Mouse (Mus musculus): ENCODE measurements around the gene Sec11a. TPM values are rescaled to one million over a fixed set of nuclear protein-coding genes. Genes with fewer than 3 reads are reported as not detected.

The Sec11a gene
- polyA plus RNA-seq, 1 experiment, result 112 TPM

DNA sequence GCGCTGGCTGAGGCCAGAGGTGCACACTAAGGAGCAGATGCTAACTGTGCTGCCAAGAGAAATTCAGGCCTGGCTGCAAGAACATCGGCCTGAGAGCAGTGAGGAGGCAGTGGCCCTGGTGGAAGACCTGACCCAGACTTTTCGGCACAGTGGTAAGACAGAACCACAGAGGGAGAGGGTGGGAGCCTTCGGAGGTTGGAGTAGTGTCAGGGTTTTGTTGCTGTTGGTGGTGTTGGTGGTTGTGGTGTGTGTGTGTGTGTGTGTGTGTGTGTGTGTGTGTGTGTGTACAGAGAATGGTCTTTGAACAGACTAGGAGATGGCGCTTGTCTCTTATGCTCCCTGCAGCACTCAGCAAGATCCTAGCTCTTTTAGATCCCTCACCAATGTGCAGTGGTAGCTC is 84.1 kb downstream of the Sec11a start:
- no peak overlapping the region for H3K4me3 ChIP-seq (ENCODE audit: insufficient read depth, poor library complexity, severe bottlenecking)
- peaks cover 13% of the 10 kb centered on the region for H3K36me3 ChIP-seq (ENCODE audit: control insufficient read depth, insufficient read depth)
- peaks cover 21% of the 10 kb centered on the region for H3K79me2 ChIP-seq (ENCODE audit: control insufficient read depth, insufficient read depth)
- no peak for TF ChIP-seq CTCF (IDR thresholded peaks at IDR 0.05; ENCODE audit: control insufficient read depth, insufficient read depth, insufficient read length)
- TF ChIP-seq MYOD1 (IDR thresholded peaks at IDR 0.05; ENCODE audit: control insufficient read depth, insufficient read length, low read depth), result no peak
- no peak for TF ChIP-seq FOSL1 (IDR thresholded peaks at IDR 0.05; ENCODE audit: insufficient read depth, low read length, poor library complexity, severe bottlenecking)
- no peak for TF ChIP-seq CEBPB (IDR thresholded peaks at IDR 0.05; ENCODE audit: low read depth)
- TF ChIP-seq USF1 (IDR thresholded peaks at IDR 0.05; ENCODE audit: low read depth), result no peak
- no peak for TF ChIP-seq MAX (IDR thresholded peaks at IDR 0.05)
- no peak for TF ChIP-seq MYOG (IDR thresholded peaks at IDR 0.05; ENCODE audit: control insufficient read depth, extremely low read depth, insufficient read length)
- H3K79me3 ChIP-seq (ENCODE audit: low read depth), result no peaks in the 10 kb centered on the region
- no peaks in the 10 kb centered on the region for H3K27me3 ChIP-seq (ENCODE audit: control insufficient read depth, insufficient read depth, insufficient read length)
- no peak overlapping the region for H3ac ChIP-seq (ENCODE audit: control insufficient read depth, insufficient read length, low read depth)

DNA sequence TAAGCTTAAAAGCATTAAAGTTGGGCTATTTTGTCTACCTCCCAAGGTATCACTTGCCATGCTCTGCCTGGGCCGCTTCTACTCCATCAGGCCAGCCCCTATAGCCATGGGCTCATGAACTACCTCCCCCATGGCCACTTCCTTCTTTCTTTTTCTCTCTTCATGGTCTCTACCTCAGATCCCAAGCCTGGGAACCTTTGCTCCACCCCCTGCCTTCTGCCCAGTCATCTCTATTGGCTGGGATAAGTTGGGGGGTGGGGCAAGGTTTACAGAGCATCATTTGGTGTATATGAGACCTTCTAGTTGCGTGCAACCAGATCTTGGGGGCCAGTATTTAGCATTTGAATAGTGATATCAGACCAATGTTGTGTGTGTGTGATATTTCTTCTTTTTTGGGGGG is 85.1 kb downstream of the Sec11a start:
- Histone ChIP-seq H3K79me3 (ENCODE audit: low read depth) (no peaks in the 10 kb centered on the region), H3ac (ENCODE audit: control insufficient read depth, insufficient read length, low read depth) (no peak overlapping the region), H3K4me3 (ENCODE audit: insufficient read depth, poor library complexity, severe bottlenecking) (no peak overlapping the region), H3K79me2 (ENCODE audit: control insufficient read depth, insufficient read depth) (peaks cover 18% of the 10 kb centered on the region), H3K27me3 (ENCODE audit: control insufficient read depth, insufficient read depth, insufficient read length) (no peaks in the 10 kb centered on the region), H3K36me3 (ENCODE audit: control insufficient read depth, insufficient read depth) (peaks cover 6% of the 10 kb centered on the region)
- no peak for TF ChIP-seq USF1 (IDR thresholded peaks at IDR 0.05; ENCODE audit: low read depth)
- no peak for TF ChIP-seq CEBPB (IDR thresholded peaks at IDR 0.05; ENCODE audit: low read depth)
- no peak for TF ChIP-seq MAX (IDR thresholded peaks at IDR 0.05)
- TF ChIP-seq FOSL1 (IDR thresholded peaks at IDR 0.05; ENCODE audit: insufficient read depth, low read length, poor library complexity, severe bottlenecking), result no peak
- TF ChIP-seq MYOG (IDR thresholded peaks at IDR 0.05; ENCODE audit: control insufficient read depth, extremely low read depth, insufficient read length), result no peak
- TF ChIP-seq CTCF (IDR thresholded peaks at IDR 0.05; ENCODE audit: control insufficient read depth, insufficient read depth, insufficient read length), result no peak
- TF ChIP-seq MYOD1 (IDR thresholded peaks at IDR 0.05; ENCODE audit: control insufficient read depth, insufficient read length, low read depth), result no peak

- Histone ChIP-seq H3K79me3 (ENCODE audit: low read depth) (no peaks in the 10 kb centered on the region), H3K27me3 (ENCODE audit: control insufficient read depth, insufficient read depth, insufficient read length) (no peaks in the 10 kb centered on the region), H3K79me2 (ENCODE audit: control insufficient read depth, insufficient read depth) (peaks cover 17% of the 10 kb centered on the region), H3K4me3 (ENCODE audit: insufficient read depth, poor library complexity, severe bottlenecking) (peak within 1 kb of the TSS; percentile 57), H3K36me3 (ENCODE audit: control insufficient read depth, insufficient read depth) (peaks cover 6% of the 10 kb centered on the region), H3ac (ENCODE audit: control insufficient read depth, insufficient read length, low read depth) (peak within 1 kb of the TSS; percentile 75)
- TF ChIP-seq MAX (IDR thresholded peaks at IDR 0.05) (no peak), MYOD1 (IDR thresholded peaks at IDR 0.05; ENCODE audit: control insufficient read depth, insufficient read length, low read depth) (no peak), USF1 (IDR thresholded peaks at IDR 0.05; ENCODE audit: low read depth) (no peak), CTCF (IDR thresholded peaks at IDR 0.05; ENCODE audit: control insufficient read depth, insufficient read depth, insufficient read length) (no peak), CEBPB (IDR thresholded peaks at IDR 0.05; ENCODE audit: low read depth) (no peak), MYOG (IDR thresholded peaks at IDR 0.05; ENCODE audit: control insufficient read depth, extremely low read depth, insufficient read length) (no peak), FOSL1 (IDR thresholded peaks at IDR 0.05; ENCODE audit: insufficient read depth, low read length, poor library complexity, severe bottlenecking) (no peak)
Observed at GRCm38 (mm10) chr7:80860729-80861274, 86.8 kb downstream of the Sec11a start, which contains the start of gene Zscan2. Gene Zscan2 (plus strand): TSS chr7:80860920.

- no peaks in the 10 kb centered on the region for H3K27me3 ChIP-seq (ENCODE audit: control insufficient read depth, insufficient read depth, insufficient read length)
- TF ChIP-seq USF1 (IDR thresholded peaks at IDR 0.05; ENCODE audit: low read depth), result peak; percentile 65
- TF ChIP-seq MAX (IDR thresholded peaks at IDR 0.05), result no peak
- no peak overlapping the region for H3ac ChIP-seq (ENCODE audit: control insufficient read depth, insufficient read length, low read depth)
Observed at GRCm38 (mm10) chr7:80860227-80860626, 87.4 kb downstream of the Sec11a start.

DNA sequence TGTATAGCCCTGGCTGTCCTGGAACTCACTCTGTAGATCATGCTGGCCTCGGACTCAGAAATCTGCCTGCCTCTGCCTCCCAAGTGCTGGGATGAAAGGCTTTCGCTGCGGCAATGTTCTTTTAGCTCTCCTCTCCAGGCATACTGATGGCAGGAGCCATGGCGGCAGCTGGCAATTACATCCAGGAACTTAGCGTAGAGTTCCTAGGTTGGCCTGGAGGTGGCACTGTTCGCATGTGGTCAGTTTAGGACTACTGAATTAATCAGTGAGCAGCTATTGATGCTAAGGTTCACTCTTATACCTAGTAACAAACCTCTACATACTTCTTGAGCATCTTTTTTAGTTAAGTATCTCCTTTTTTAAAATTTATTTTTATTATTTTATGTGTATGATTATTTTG is 90.4 kb downstream of the Sec11a start:
- Histone ChIP-seq H3ac (ENCODE audit: control insufficient read depth, insufficient read length, low read depth) (no peak overlapping the region), H3K36me3 (ENCODE audit: control insufficient read depth, insufficient read depth) (no peaks in the 10 kb centered on the region), H3K27me3 (ENCODE audit: control insufficient read depth, insufficient read depth, insufficient read length) (no peaks in the 10 kb centered on the region), H3K79me3 (ENCODE audit: low read depth) (no peaks in the 10 kb centered on the region), H3K79me2 (ENCODE audit: control insufficient read depth, insufficient read depth) (peaks cover 12% of the 10 kb centered on the region), H3K4me3 (ENCODE audit: insufficient read depth, poor library complexity, severe bottlenecking) (no peak overlapping the region)
- TF ChIP-seq FOSL1 (IDR thresholded peaks at IDR 0.05; ENCODE audit: insufficient read depth, low read length, poor library complexity, severe bottlenecking) (no peak), CTCF (IDR thresholded peaks at IDR 0.05; ENCODE audit: control insufficient read depth, insufficient read depth, insufficient read length) (peak; percentile 57)

More at GRCm38 (mm10) chr7:80860227-80860626, 87.4 kb downstream of the Sec11a start:
- H3K36me3 ChIP-seq (ENCODE audit: control insufficient read depth, insufficient read depth), result peaks cover under 1% of the 10 kb centered on the region
- H3K4me3 ChIP-seq (ENCODE audit: insufficient read depth, poor library complexity, severe bottlenecking), result peak overlapping the region; percentile 57
- no peaks in the 10 kb centered on the region for H3K79me3 ChIP-seq (ENCODE audit: low read depth)
- peaks cover 17% of the 10 kb centered on the region for H3K79me2 ChIP-seq (ENCODE audit: control insufficient read depth, insufficient read depth)

- TF ChIP-seq USF1 (IDR thresholded peaks at IDR 0.05; ENCODE audit: low read depth) (no peak), MYOD1 (IDR thresholded peaks at IDR 0.05; ENCODE audit: control insufficient read depth, insufficient read length, low read depth) (no peak), MAX (IDR thresholded peaks at IDR 0.05) (no peak), MYOG (IDR thresholded peaks at IDR 0.05; ENCODE audit: control insufficient read depth, extremely low read depth, insufficient read length) (no peak), FOSL1 (IDR thresholded peaks at IDR 0.05; ENCODE audit: insufficient read depth, low read length, poor library complexity, severe bottlenecking) (no peak)
- Histone ChIP-seq H3K27me3 (ENCODE audit: control insufficient read depth, insufficient read depth, insufficient read length) (no peaks in the 10 kb centered on the region), H3ac (ENCODE audit: control insufficient read depth, insufficient read length, low read depth) (no peak overlapping the region), H3K36me3 (ENCODE audit: control insufficient read depth, insufficient read depth) (no peaks in the 10 kb centered on the region), H3K79me3 (ENCODE audit: low read depth) (no peaks in the 10 kb centered on the region), H3K79me2 (ENCODE audit: control insufficient read depth, insufficient read depth) (no peaks in the 10 kb centered on the region), H3K4me3 (ENCODE audit: insufficient read depth, poor library complexity, severe bottlenecking) (no peak overlapping the region)
Observed at GRCm38 (mm10) chr7:80855316-80855715, 92.3 kb downstream of the Sec11a start.

Other genes with a start within 250 kb of the Sec11a start
- 82.7 TPM for gene Iqgap1, start 121.8 kb downstream of the Sec11a start, polyA plus RNA-seq (2012; fragmentation: generic; extraction: Trizol)
- gene Zscan2, start 86.9 kb downstream of the Sec11a start, polyA plus RNA-seq (2012; fragmentation: generic; extraction: Trizol), result 4.6 TPM
- gene Wdr73, start 46.5 kb downstream of the Sec11a start, polyA plus RNA-seq (2012; fragmentation: generic; extraction: Trizol), result 18.1 TPM
- 1.9 TPM for gene Nmb, start 42.7 kb downstream of the Sec11a start, polyA plus RNA-seq (2012; fragmentation: generic; extraction: Trizol)
- 10.0 TPM for gene Zfp592, start 45.9 kb upstream of the Sec11a start, polyA plus RNA-seq (2012; fragmentation: generic; extraction: Trizol)
- 0.14 TPM for gene Alpk3, start 109.8 kb upstream of the Sec11a start, polyA plus RNA-seq (2012; fragmentation: generic; extraction: Trizol)
- 0.01 TPM for gene Slc28a1, start 167.0 kb upstream of the Sec11a start, polyA plus RNA-seq (2012; fragmentation: generic; extraction: Trizol)

Data from C2C12 (cell line).